Mouse (Mus musculus): Measurements from ENCODE around the gene Cnot11. TPM values are rescaled to one million over a fixed set of nuclear protein-coding genes. Genes with fewer than 3 reads are reported as not detected.

The Cnot11 gene
- polyA plus RNA-seq, 1 experiment = 18.8 TPM

DNA sequence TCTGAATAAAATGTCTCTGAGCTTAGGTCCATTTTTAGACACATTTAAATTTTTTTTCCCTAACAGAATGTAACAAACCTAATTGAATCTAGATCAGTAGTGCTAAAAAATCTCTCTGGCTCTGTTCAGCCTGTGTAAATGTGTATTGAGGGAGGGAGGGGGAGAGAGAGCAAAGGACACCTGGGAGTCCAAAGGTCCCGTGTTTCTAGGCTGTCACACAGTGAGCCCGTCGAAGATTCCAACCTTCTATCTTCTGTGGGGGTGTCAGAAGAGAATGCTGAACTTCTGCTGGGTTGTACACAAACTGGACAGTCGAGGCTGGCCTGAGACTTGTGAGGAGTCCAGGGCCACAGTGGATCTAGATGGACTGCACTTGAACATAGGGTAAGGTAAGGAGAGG, 57.3 kb downstream of the Cnot11 start:
- Histone ChIP-seq H3K27ac (ENCODE audit: insufficient read depth, low read depth, low read length) (no peak overlapping the region), H3K4me3 (ENCODE audit: low read depth, low read length) (no peak overlapping the region), H3K4me1 (ENCODE audit: control insufficient read depth, insufficient read depth, insufficient read length, low read length) (peaks cover 4% of the 10 kb centered on the region; the same call in 1 of the 2 replicates), H3K27me3 (ENCODE audit: control insufficient read depth, insufficient read depth, low read length) (no peaks in the 10 kb centered on the region), H3K36me3 (ENCODE audit: control insufficient read depth, insufficient read depth, low read length) (no peaks in the 10 kb centered on the region)
- WGBS = 24% methylated on average over 4 of the region's 4 CpGs
- no peak for TF ChIP-seq CTCF (IDR thresholded peaks at IDR 0.05; ENCODE audit: extremely low read depth, insufficient read length, insufficient replicate concordance, low read depth, low read length)
- TF ChIP-seq POLR2A (IDR thresholded peaks at IDR 0.05; ENCODE audit: low read depth, low read length) = no peak

DNA sequence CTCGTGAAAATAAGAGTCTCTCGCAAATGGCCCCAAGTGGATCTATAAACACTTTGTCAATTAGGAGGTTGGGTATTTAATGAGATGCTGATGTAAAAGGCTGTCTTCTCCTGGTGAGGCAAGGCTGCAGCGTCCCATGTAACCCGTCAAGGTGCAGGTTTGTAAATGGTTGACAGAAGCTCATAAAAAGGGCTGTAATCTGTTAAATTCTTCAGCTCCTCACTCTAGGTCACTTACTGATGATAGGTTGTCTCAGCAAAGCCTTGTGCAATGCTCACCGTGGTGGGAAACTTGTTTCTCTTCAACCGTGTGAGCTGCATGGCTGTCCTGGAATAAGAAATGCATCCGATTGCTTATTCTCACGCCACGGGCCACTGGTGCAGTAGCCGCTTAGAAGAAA, 59.0 kb downstream of the Cnot11 start:
- Histone ChIP-seq H3K36me3 (ENCODE audit: control insufficient read depth, insufficient read depth, low read length) (no peaks in the 10 kb centered on the region), H3K4me1 (ENCODE audit: control insufficient read depth, insufficient read depth, insufficient read length, low read length) (peaks cover 4% of the 10 kb centered on the region; the same call in 1 of the 2 replicates), H3K27ac (ENCODE audit: insufficient read depth, low read depth, low read length) (no peak overlapping the region), H3K4me3 (ENCODE audit: low read depth, low read length) (no peak overlapping the region), H3K27me3 (ENCODE audit: control insufficient read depth, insufficient read depth, low read length) (no peaks in the 10 kb centered on the region)
- 30% methylated on average over 10 of the region's 10 CpGs for WGBS
- TF ChIP-seq CTCF (IDR thresholded peaks at IDR 0.05; ENCODE audit: extremely low read depth, insufficient read length, insufficient replicate concordance, low read depth, low read length) (no peak), POLR2A (IDR thresholded peaks at IDR 0.05; ENCODE audit: low read depth, low read length) (no peak)

Other genes with a start within 250 kb of the Cnot11 start
- gene Rpl31, start 167.2 kb upstream of the Cnot11 start, polyA plus RNA-seq (2012; rRNA removed) = 34.5 and 55.5 TPM in 2 replicates
- 6.0 and 13.1 TPM in 2 replicates for gene Tbc1d8, start 56.2 kb upstream of the Cnot11 start, polyA plus RNA-seq (2012; rRNA removed)
- gene Rnf149, start 42.4 kb downstream of the Cnot11 start, polyA plus RNA-seq (2012; rRNA removed) = 13.2 and 15.6 TPM in 2 replicates
- gene Creg2, start 116.5 kb downstream of the Cnot11 start, polyA plus RNA-seq (2012; rRNA removed) = 0.03 and 0.10 TPM in 2 replicates
- 0.04 TPM in 1 of 2 replicates, not detected in the other for gene Rfx8, start 186.0 kb downstream of the Cnot11 start, polyA plus RNA-seq (2012; rRNA removed)